Mouse (Mus musculus): Measurements from ENCODE around the gene Defb38. TPM values are rescaled to one million over a fixed set of nuclear protein-coding genes. Genes with fewer than 3 reads are reported as not detected.

Gene Defb38
- polyA plus RNA-seq (2014; fragmentation: Nextera tagmentation; extraction: Ambion mirVana), result not detected in 2 replicates

DNA sequence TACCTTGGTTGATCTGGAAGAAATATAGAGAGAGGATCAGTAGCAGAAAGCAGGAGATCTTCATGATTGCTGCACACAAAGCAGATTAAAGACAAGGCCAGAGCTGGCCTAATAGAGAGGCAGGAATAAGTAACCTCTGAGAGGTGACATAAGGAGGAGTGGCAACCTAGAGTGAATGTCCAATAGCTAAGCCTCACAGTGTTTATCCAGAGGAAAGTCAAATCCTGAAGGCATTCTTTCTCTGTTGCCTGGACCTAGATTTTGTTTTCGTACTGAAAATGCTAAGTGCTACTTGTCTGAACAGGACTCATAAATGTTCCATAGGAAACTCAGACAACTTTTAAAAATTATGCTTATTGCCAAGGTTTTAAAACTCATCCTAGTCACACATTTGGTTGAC lies at the start of gene Defb38:
Gene Defb38 (minus strand): TSS at position 101 of the 400 bp plus-strand sequence.
- no peak within 1 kb of the TSS for H3K4me2 ChIP-seq (ENCODE audit: low read length)
- 96% methylated on average over 1 of the region's 1 CpGs for WGBS

DNA sequence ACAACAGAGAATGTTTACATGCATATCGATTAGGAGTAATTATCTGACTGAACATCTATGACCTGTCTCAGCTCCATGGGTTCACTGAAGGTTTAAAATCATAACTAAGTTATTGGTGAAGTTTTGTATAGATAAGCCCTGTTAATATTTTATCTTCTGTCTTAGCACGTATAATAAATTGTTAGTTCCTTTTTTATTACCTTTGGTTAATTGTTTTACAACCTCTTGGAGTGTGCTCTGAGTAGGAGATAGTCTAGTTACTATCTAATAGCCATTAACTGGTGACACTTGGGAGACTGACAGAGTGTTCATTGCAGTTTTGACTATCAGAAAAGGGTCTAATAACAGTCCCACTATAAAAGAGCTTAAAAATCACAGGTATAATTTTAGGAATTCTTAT lies 39.6 kb upstream of the Defb38 start:
- H3K27ac ChIP-seq (ENCODE audit: low read depth, low read length), result no peak overlapping the region
- ATAC-seq, result no peak
- no peaks in the 10 kb centered on the region for H3K27me3 ChIP-seq (replicated peaks; ENCODE audit: control insufficient read depth, insufficient read depth, low read length)
- H3K4me2 ChIP-seq (ENCODE audit: low read length), result no peak overlapping the region
- DNase-seq (ENCODE audit: low spot score), result no peak
- H3K9ac ChIP-seq (ENCODE audit: low read length), result no peak overlapping the region
- no peaks in the 10 kb centered on the region for H3K36me3 ChIP-seq (ENCODE audit: control insufficient read depth, insufficient read depth, low read length)
- 79% methylated on average over 2 of the region's 2 CpGs for WGBS
- H3K4me3 ChIP-seq (ENCODE audit: low read depth, low read length), result no peak overlapping the region
- no peaks in the 10 kb centered on the region; the same call in 1 of the 2 replicates for H3K9me3 ChIP-seq (replicated peaks; ENCODE audit: control insufficient read depth, low read length)
- H3K4me1 ChIP-seq (ENCODE audit: control insufficient read depth, insufficient read depth, low read length), result no peaks in the 10 kb centered on the region

More for the DNA sequence above, at the start of gene Defb38:
- H3K36me3 ChIP-seq (ENCODE audit: control insufficient read depth, insufficient read depth, low read length), result no peaks in the 10 kb centered on the region
- H3K9me3 ChIP-seq (replicated peaks; ENCODE audit: control insufficient read depth, low read length), result no peaks in the 10 kb centered on the region
- no peaks in the 10 kb centered on the region for H3K4me1 ChIP-seq (ENCODE audit: control insufficient read depth, insufficient read depth, low read length)
- H3K27ac ChIP-seq (ENCODE audit: low read depth, low read length), result no peak within 1 kb of the TSS
- H3K27me3 ChIP-seq (replicated peaks; ENCODE audit: control insufficient read depth, insufficient read depth, low read length), result no peaks in the 10 kb centered on the region
- DNase-seq (ENCODE audit: low spot score) (no peak), ATAC-seq (no peak)
- H3K4me3 ChIP-seq (ENCODE audit: low read depth, low read length), result no peak within 1 kb of the TSS
- H3K9ac ChIP-seq (ENCODE audit: low read length), result no peak within 1 kb of the TSS

DNA sequence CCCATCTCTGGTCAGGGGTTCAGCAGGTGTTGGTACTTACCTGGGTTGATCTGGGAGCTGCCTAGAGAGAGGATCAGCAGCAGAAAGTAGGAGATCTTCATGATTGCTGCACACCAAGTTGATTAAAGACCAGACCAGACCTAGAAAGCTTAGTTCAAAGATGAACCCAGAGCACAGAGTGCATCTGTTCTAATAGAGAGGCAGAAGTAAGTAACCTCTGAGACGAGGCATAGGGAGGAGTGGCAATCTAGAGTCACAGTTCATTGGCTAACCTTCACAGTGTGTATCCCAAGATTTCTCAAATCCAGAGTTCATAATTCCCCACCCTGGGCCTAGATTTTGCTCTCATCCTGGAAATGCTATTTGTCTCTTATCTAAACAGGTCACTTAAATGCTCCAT lies 38.3 kb upstream of the Defb38 start, which contains the start of gene Defb39:
Gene Defb39 (minus strand): TSS at position 101 of the 400 bp plus-strand sequence.
- 68% methylated on average over 1 of the region's 1 CpGs for WGBS
- Histone ChIP-seq H3K4me2 (ENCODE audit: low read length) (no peak within 1 kb of the TSS), H3K9me3 (replicated peaks; ENCODE audit: control insufficient read depth, low read length) (no peaks in the 10 kb centered on the region; the same call in 1 of the 2 replicates), H3K36me3 (ENCODE audit: control insufficient read depth, insufficient read depth, low read length) (no peaks in the 10 kb centered on the region), H3K27ac (ENCODE audit: low read depth, low read length) (no peak within 1 kb of the TSS), H3K4me3 (ENCODE audit: low read depth, low read length) (no peak within 1 kb of the TSS), H3K27me3 (replicated peaks; ENCODE audit: control insufficient read depth, insufficient read depth, low read length) (no peaks in the 10 kb centered on the region), H3K9ac (ENCODE audit: low read length) (no peak within 1 kb of the TSS), H3K4me1 (ENCODE audit: control insufficient read depth, insufficient read depth, low read length) (no peaks in the 10 kb centered on the region)
- DNase-seq (ENCODE audit: low spot score) (no peak), ATAC-seq (no peak)

DNA sequence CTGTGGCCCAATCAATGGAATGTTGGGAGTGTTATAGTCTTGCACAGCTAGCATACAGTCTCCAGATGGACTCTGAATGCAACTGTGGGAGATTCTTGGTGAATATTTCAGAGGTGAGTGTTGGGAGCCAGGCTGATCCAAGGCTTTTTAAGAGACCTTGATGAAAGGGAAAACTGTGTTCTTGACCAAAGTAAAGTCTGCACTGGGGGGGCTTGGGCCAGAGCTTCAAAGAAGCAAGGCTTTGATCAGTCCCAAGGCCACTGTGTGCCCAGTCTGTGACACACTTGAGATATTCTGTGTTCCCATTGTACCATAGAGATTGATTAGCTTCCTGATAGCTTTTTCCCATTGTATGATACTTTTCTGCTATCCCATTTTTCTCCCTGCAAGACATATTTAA lies 36.5 kb upstream of the Defb38 start:
- Histone ChIP-seq H3K9ac (ENCODE audit: low read length) (no peak overlapping the region), H3K4me3 (ENCODE audit: low read depth, low read length) (no peak overlapping the region), H3K36me3 (ENCODE audit: control insufficient read depth, insufficient read depth, low read length) (no peaks in the 10 kb centered on the region), H3K4me1 (ENCODE audit: control insufficient read depth, insufficient read depth, low read length) (no peaks in the 10 kb centered on the region), H3K27me3 (replicated peaks; ENCODE audit: control insufficient read depth, insufficient read depth, low read length) (no peaks in the 10 kb centered on the region), H3K9me3 (replicated peaks; ENCODE audit: control insufficient read depth, low read length) (no peaks in the 10 kb centered on the region; the same call in 1 of the 2 replicates), H3K27ac (ENCODE audit: low read depth, low read length) (no peak overlapping the region), H3K4me2 (ENCODE audit: low read length) (no peak overlapping the region)
- DNase-seq (ENCODE audit: low spot score) (no peak), ATAC-seq (no peak)

DNA sequence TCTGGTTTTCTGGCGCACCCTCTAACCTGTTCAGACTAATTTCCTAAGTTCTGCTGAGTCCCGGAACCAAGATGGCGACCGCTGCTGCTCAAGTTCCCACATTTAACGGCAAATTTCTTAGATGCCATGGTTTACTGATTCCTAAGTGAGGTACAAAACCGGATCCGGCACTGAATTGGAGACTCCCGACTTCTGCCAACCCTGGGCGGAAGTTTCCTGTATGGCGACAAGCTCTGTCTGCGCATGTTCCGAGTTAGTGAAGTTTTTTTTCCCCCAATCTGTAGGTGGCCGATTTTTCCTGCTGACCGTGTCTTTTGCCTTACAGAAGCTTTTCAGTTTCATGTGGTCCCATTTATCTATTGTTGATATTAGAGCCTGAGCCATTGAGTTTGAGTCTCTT lies 18.9 kb upstream of the Defb38 start:
- no peaks in the 10 kb centered on the region for H3K4me1 ChIP-seq (ENCODE audit: control insufficient read depth, insufficient read depth, low read length)
- H3K27ac ChIP-seq (ENCODE audit: low read depth, low read length), result no peak overlapping the region
- H3K4me3 ChIP-seq (ENCODE audit: low read depth, low read length), result no peak overlapping the region
- DNase-seq (ENCODE audit: low spot score) (no peak), ATAC-seq (no peak)
- WGBS, result 95% methylated on average over 14 of the region's 14 CpGs
- H3K9ac ChIP-seq (ENCODE audit: low read length), result no peak overlapping the region
- H3K27me3 ChIP-seq (replicated peaks; ENCODE audit: control insufficient read depth, insufficient read depth, low read length), result no peaks in the 10 kb centered on the region
- no peak overlapping the region for H3K4me2 ChIP-seq (ENCODE audit: low read length)
- H3K36me3 ChIP-seq (ENCODE audit: control insufficient read depth, insufficient read depth, low read length), result no peaks in the 10 kb centered on the region
- no peaks in the 10 kb centered on the region for H3K9me3 ChIP-seq (replicated peaks; ENCODE audit: control insufficient read depth, low read length)

Other genes with a start within 250 kb of the Defb38 start
- gene Defb40, start 48.3 kb downstream of the Defb38 start, polyA plus RNA-seq (2014; fragmentation: Nextera tagmentation; extraction: Ambion mirVana), result not detected in 2 replicates
- not detected in 2 replicates for gene Defb37, start 35.5 kb downstream of the Defb38 start, polyA plus RNA-seq (2014; fragmentation: Nextera tagmentation; extraction: Ambion mirVana)
- not detected in 2 replicates for gene Defb39, start 38.2 kb upstream of the Defb38 start, polyA plus RNA-seq (2014; fragmentation: Nextera tagmentation; extraction: Ambion mirVana)
- gene Defb12, start 88.3 kb upstream of the Defb38 start, polyA plus RNA-seq (2014; fragmentation: Nextera tagmentation; extraction: Ambion mirVana), result not detected in 2 replicates
- gene Defb34, start 97.2 kb upstream of the Defb38 start, polyA plus RNA-seq (2014; fragmentation: Nextera tagmentation; extraction: Ambion mirVana), result not detected in 2 replicates
- not detected in 2 replicates for gene Gm45826, start 114.2 kb upstream of the Defb38 start, polyA plus RNA-seq (2014; fragmentation: Nextera tagmentation; extraction: Ambion mirVana)
- not detected in 2 replicates for gene Defb14, start 167.8 kb upstream of the Defb38 start, polyA plus RNA-seq (2014; fragmentation: Nextera tagmentation; extraction: Ambion mirVana)
- gene Defb4, start 172.1 kb upstream of the Defb38 start, polyA plus RNA-seq (2014; fragmentation: Nextera tagmentation; extraction: Ambion mirVana), result not detected in 2 replicates
- not detected in 2 replicates for gene Defb6, start 198.9 kb upstream of the Defb38 start, polyA plus RNA-seq (2014; fragmentation: Nextera tagmentation; extraction: Ambion mirVana)
- not detected in 2 replicates for gene Defb46, start 213.3 kb upstream of the Defb38 start, polyA plus RNA-seq (2014; fragmentation: Nextera tagmentation; extraction: Ambion mirVana)
- not detected in 2 replicates for gene Defb5, start 221.0 kb upstream of the Defb38 start, polyA plus RNA-seq (2014; fragmentation: Nextera tagmentation; extraction: Ambion mirVana)

All from forebrain, embryonic 14.5 days (tissue).